Mouse (Mus musculus) lung, postnatal 0 days (tissue): ENCODE data around the gene Hspb1.

Experiments used
- CTCF ChIP-seq: IDR thresholded peaks from 2 replicates; pipeline ENCODE4 v1.5.1; 2016; ENCODE audit warnings: antibody characterized with exemption, mild to moderate bottlenecking
- EP300 ChIP-seq: IDR thresholded peaks from 2 replicates; pipeline ENCODE4 v1.6.1; 2016; ENCODE audit warnings: antibody characterized with exemption, mild to moderate bottlenecking, control low read depth

DNA sequence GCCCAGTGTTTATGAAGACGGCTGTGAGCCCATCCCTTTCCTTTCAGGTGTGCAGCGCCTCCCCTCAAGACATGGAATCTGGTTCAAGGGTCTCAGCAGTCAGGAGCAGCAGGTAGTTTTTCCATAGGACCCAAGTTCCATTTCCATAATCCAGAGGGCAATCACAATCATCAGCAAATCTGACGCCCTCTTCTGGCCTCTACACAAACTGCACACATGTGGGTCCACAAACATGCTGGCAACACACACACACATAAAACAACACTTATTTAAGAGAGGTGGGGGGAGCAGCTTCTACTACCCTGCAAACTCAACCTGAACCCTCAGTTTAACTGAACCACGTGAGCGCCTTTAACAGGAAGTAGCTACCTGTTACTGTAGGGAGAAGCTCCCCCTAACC, 30.9 kb downstream of the Hspb1 start:
- TF ChIP-seq CTCF = peak; percentile 32; the same call in 1 of the 2 replicates
- TF ChIP-seq EP300 = no peak
